ENCODE assay signal across 8 mouse cellular contexts in genomic region chr6:30048501-30049353, GRCm38 (mm10). TPM values are rescaled to one million over a fixed set of nuclear protein-coding genes. Genes with fewer than 3 reads are reported as not detected.
A peak's percentile ranks its signal among the peaks of the same experiment; 100 is the strongest.
DNase-seq lines count a peak whose midpoint lies in the region; ATAC-seq and TF ChIP-seq lines count a peak whose summit lies in the region.

No protein-coding gene starts in this region.

- TF ChIP-seq CTCF in embryonic fibroblast, embryonic 13.5 days (IDR thresholded peaks at IDR 0.05; ENCODE audit: borderline replicate concordance, insufficient read depth, low read length): no peak

- H3K27ac ChIP-seq in embryonic fibroblast, embryonic 13.5 days (ENCODE audit: insufficient read depth, low read length): peak overlapping the region; percentile 96
- H3K27ac ChIP-seq in heart, embryonic 11.5 days (ENCODE audit: low read depth, low read length): peak overlapping the region; percentile 100
- peak overlapping the region; percentile 100 for H3K27ac ChIP-seq in kidney, embryonic 15.5 days
- peak overlapping the region; percentile 96 for H3K27ac ChIP-seq in liver, embryonic 13.5 days
- peak overlapping the region; percentile 100 for H3K27ac ChIP-seq in stomach, embryonic 15.5 days

- peak overlapping the region; percentile 85 for H3K4me2 ChIP-seq in heart, embryonic 11.5 days
- peak overlapping the region; percentile 66 for H3K4me2 ChIP-seq in kidney, embryonic 15.5 days
- peak overlapping the region; percentile 90 for H3K4me2 ChIP-seq in liver, embryonic 13.5 days
- H3K4me2 ChIP-seq in stomach, embryonic 15.5 days: peak overlapping the region; percentile 63

- peak overlapping the region; percentile 100 for H3K9ac ChIP-seq in heart, embryonic 11.5 days (ENCODE audit: low read depth, low read length)
- H3K9ac ChIP-seq in kidney, embryonic 15.5 days: peak overlapping the region; percentile 100
- peak overlapping the region; percentile 99 for H3K9ac ChIP-seq in liver, embryonic 13.5 days
- peak overlapping the region; percentile 100 for H3K9ac ChIP-seq in stomach, embryonic 15.5 days

- no peaks in the 10 kb centered on the region for H3K27me3 ChIP-seq in heart, embryonic 11.5 days (ENCODE audit: control insufficient read depth, insufficient read depth, low read length)
- H3K27me3 ChIP-seq in kidney, embryonic 15.5 days: no peaks in the 10 kb centered on the region
- H3K27me3 ChIP-seq in liver, embryonic 13.5 days: no peaks in the 10 kb centered on the region
- no peaks in the 10 kb centered on the region for H3K27me3 ChIP-seq in stomach, embryonic 15.5 days (replicated peaks)

- H3K36me3 ChIP-seq in heart, embryonic 11.5 days (ENCODE audit: control insufficient read depth, insufficient read depth, low read length): no peaks in the 10 kb centered on the region
- 0 out of 2 replicates have a peak, but pooled peaks cover 2% of the 10 kb centered on the region for H3K36me3 ChIP-seq in kidney, embryonic 15.5 days
- H3K36me3 ChIP-seq in liver, embryonic 13.5 days: peaks cover 5% of the 10 kb centered on the region; the same call in 1 of the 2 replicates
- no peaks in the 10 kb centered on the region for H3K36me3 ChIP-seq in stomach, embryonic 15.5 days

- peaks cover 4% of the 10 kb centered on the region for H3K4me1 ChIP-seq in embryonic fibroblast, embryonic 13.5 days (ENCODE audit: control insufficient read depth, insufficient read depth, low read length)
- H3K4me1 ChIP-seq in heart, embryonic 11.5 days (ENCODE audit: control insufficient read depth, insufficient read depth, low read length): peaks cover 9% of the 10 kb centered on the region
- peaks cover 28% of the 10 kb centered on the region for H3K4me1 ChIP-seq in kidney, embryonic 15.5 days
- H3K4me1 ChIP-seq in liver, embryonic 13.5 days (replicated peaks): peaks cover 52% of the 10 kb centered on the region
- no peaks in the 10 kb centered on the region; the same call in 1 of the 2 replicates for H3K4me1 ChIP-seq in stomach, embryonic 15.5 days

- ATAC-seq in heart, embryonic 11.5 days (replicated peaks; ENCODE audit: insufficient number of reproducible peaks, low FRiP score, low TSS enrichment): peak; percentile 41; the same call in 1 of the 2 replicates
- ATAC-seq in kidney, embryonic 15.5 days (replicated peaks; ENCODE audit: low FRiP score): peak; percentile 60
- peak; percentile 71 for ATAC-seq in liver, embryonic 13.5 days (ENCODE audit: low read depth)
- ATAC-seq in stomach, embryonic 15.5 days (ENCODE audit: insufficient read depth, low FRiP score, low read depth): peak; percentile 59

- no peak for TF ChIP-seq POLR2A in embryonic fibroblast, embryonic 13.5 days (IDR thresholded peaks at IDR 0.05; ENCODE audit: low read depth, low read length)

- WGBS in heart, embryonic 11.5 days (ENCODE audit: insufficient replicate concordance): under 1% methylated on average over 53 of the region's 54 CpGs
- under 1% methylated on average over 46 of the region's 54 CpGs for WGBS in kidney, embryonic 15.5 days
- WGBS in liver, embryonic 13.5 days (ENCODE audit: insufficient replicate concordance): 2% methylated on average over 53 of the region's 54 CpGs
- WGBS in stomach, embryonic 15.5 days: under 1% methylated on average over 41 of the region's 54 CpGs

- H3K9me3 ChIP-seq in heart, embryonic 11.5 days (replicated peaks; ENCODE audit: control insufficient read depth, low read length): no peaks in the 10 kb centered on the region
- H3K9me3 ChIP-seq in kidney, embryonic 15.5 days (replicated peaks): no peaks in the 10 kb centered on the region
- no peaks in the 10 kb centered on the region for H3K9me3 ChIP-seq in liver, embryonic 13.5 days (replicated peaks)
- H3K9me3 ChIP-seq in stomach, embryonic 15.5 days: no peaks in the 10 kb centered on the region

- peak overlapping the region; percentile 83 for H3K4me3 ChIP-seq in embryonic fibroblast, embryonic 13.5 days (ENCODE audit: insufficient read depth, low read length)
- peak overlapping the region; percentile 99 for H3K4me3 ChIP-seq in heart, embryonic 11.5 days (ENCODE audit: low read depth, low read length)
- H3K4me3 ChIP-seq in kidney, embryonic 15.5 days (replicated peaks): peak overlapping the region; percentile 100
- H3K4me3 ChIP-seq in liver, embryonic 13.5 days (replicated peaks): peak overlapping the region; percentile 99
- H3K4me3 ChIP-seq in stomach, embryonic 15.5 days (replicated peaks): peak overlapping the region; percentile 99

- DNase-seq in B cell, adult 2 months: peak; percentile 60 to 66
- DNase-seq in brain, adult 2 months (ENCODE audit: low read depth, low spot score): peak; percentile 55
- DNase-seq in liver, embryonic 13.5 days: peak; percentile 56
- peak; percentile 80 for DNase-seq in neural tube, embryonic 10.5 days (ENCODE audit: extremely low spot score, low spot score)

RNA-seq across cellular contexts. Expression of gene Nrf1, which starts 0.9 kb away (rescaled TPM):
- polyA plus RNA-seq in embryonic fibroblast, embryonic 13.5 days (2011; ENCODE audit: insufficient read length, low read depth, missing spikeins): 20.1 and 33.1 TPM in 2 replicates
- 40.0 and 44.5 TPM in 2 replicates for polyA plus RNA-seq in heart, embryonic 11.5 days (2014; fragmentation: Nextera tagmentation; extraction: Ambion mirVana)
- 57.3 and 63.0 TPM in 2 replicates for polyA plus RNA-seq in kidney, embryonic 15.5 days (2015; fragmentation: Nextera tagmentation; extraction: Ambion mirVana)
- polyA plus RNA-seq in liver, embryonic 13.5 days (2015; fragmentation: Nextera tagmentation; extraction: Ambion mirVana): 41.5 and 49.1 TPM in 2 replicates
- polyA plus RNA-seq in stomach, embryonic 15.5 days (2015; fragmentation: Nextera tagmentation; extraction: Ambion mirVana): 46.5 and 49.8 TPM in 2 replicates

Comparison
In these comparisons a context has a peak if more than half of its experiments do, and no peak if none do; other contexts are left out.
1. Peak in every context shown above with its lines: DNase-seq, ATAC-seq, H3K4me3 ChIP-seq and H3K27ac ChIP-seq.